Mouse (Mus musculus) neural tube, embryonic 15.5 days (tissue): Measurements from ENCODE around the gene Acvrl1. TPM values are rescaled to one million over a fixed set of nuclear protein-coding genes. Genes with fewer than 3 reads are reported as not detected.

ENCODE experiments used
- ATAC-seq: fragments of 200-750 bp; cut with Nextera tagmentation; 2 replicates; pipeline ENCODE4 v1.8.0; 2017; ENCODE audit warnings: mild to moderate bottlenecking, moderate TSS enrichment, moderate library complexity; ENCODE audit not compliant: low FRiP score
- H3K27ac ChIP-seq: fragments of 300-500 bp; sonication (generic); replicated peaks from 2 replicates; pipeline ENCODE4 v1.5.1; 2015; ENCODE audit warnings: mild to moderate bottlenecking, inconsistent platforms
- H3K27me3 ChIP-seq: fragments of 300-500 bp; sonication (generic); replicated peaks from 2 replicates; pipeline ENCODE4 v1.6.1; 2015; ENCODE audit warnings: inconsistent platforms
- H3K36me3 ChIP-seq: fragments of 300-500 bp; sonication (generic); 2 replicates; pipeline ENCODE4 v1.6.1; 2015; ENCODE audit warnings: inconsistent platforms
- H3K4me1 ChIP-seq: fragments of 300-500 bp; sonication (generic); 2 replicates; pipeline ENCODE4 v1.6.1; 2015; ENCODE audit warnings: inconsistent platforms
- H3K4me2 ChIP-seq: fragments of 300-500 bp; sonication (generic); 2 replicates; pipeline ENCODE4 v1.6.1; 2015; ENCODE audit warnings: inconsistent platforms, mild to moderate bottlenecking, moderate library complexity
- H3K4me3 ChIP-seq: fragments of 300-500 bp; sonication (generic); replicated peaks from 2 replicates; pipeline ENCODE4 v1.5.1; 2015; ENCODE audit warnings: mild to moderate bottlenecking, inconsistent platforms
- H3K9ac ChIP-seq: fragments of 300-500 bp; sonication (generic); replicated peaks from 2 replicates; pipeline ENCODE4 v1.6.1; 2015; ENCODE audit warnings: mild to moderate bottlenecking, inconsistent platforms
- H3K9me3 ChIP-seq: fragments of 300-500 bp; sonication (generic); replicated peaks from 2 replicates; pipeline ENCODE4 v1.6.1; 2016; ENCODE audit warnings: inconsistent platforms
- WGBS: fragments of 180-500 bp; shearing (Covaris S2); methylation state at CpG from one replicate; pipeline ENCODE4 v1.1.7; 2015; ENCODE audit warnings: mixed read lengths; 5-methylcytosine and 5-hydroxymethylcytosine counted together
- microRNA-seq: library from miRNA; unstranded; fragments of <30 nt; microRNA quantifications from one replicate; pipeline ENCODE4, GENCODE M21; 2017
- polyA plus RNA-seq: library from polyadenylated mRNA; unstranded; fragments of >200 nt; fragmentation: Nextera tagmentation; extraction: Ambion mirVana; gene quantifications from 2 replicates; pipeline ENCODE4 v1.2.1, GENCODE M21; 2015

Gene Acvrl1
- polyA plus RNA-seq, 1 experiment from 2014 or later, result 9.5 TPM

DNA sequence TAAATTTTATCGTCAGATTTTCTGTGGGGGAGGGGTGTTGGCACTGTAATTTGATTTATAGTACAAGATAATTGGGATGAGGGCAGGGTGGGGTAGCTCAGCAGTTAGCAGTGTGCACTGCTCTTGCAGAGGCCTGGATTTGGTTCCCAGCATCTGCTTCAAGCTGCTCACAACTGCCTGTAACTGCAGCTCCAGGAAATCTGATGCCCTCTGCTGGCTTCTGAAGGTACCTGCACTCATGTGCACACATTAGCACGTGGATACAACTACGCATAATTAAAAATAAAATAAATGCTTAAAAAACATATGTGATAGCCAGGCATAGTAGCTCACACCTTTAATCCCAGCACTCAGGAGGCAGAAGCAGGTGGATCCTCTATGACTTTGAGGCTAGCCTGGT lies 57.2 kb downstream of the Acvrl1 start:
- WGBS, result 95% methylated on average over 3 of the region's 3 CpGs
- Histone ChIP-seq H3K9me3 (no peaks in the 10 kb centered on the region), H3K4me3 (no peak overlapping the region), H3K9ac (no peak overlapping the region), H3K27ac (no peak overlapping the region), H3K27me3 (no peaks in the 10 kb centered on the region), H3K4me2 (no peak overlapping the region), H3K36me3 (no peaks in the 10 kb centered on the region), H3K4me1 (peaks cover 42% of the 10 kb centered on the region)
- ATAC-seq, result no peak

DNA sequence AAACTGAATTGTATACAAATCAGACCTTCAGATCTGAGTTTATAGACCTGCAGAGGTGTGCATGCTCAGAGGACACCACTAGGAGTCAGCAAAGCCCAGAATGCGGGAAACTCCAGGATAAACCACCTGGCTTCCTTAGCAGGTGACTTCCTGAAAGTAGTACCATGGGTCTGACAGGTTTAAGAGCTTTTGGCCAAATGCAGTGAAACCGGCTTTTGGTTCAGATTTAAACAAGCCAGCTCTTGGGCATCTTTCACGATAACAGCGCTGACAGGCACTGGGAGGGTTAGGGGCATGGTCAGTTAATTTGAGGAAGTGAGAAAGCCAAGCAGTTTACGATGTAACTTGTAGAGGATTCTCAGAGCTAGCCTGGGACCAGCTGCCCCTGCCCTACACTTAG lies 59.6 kb downstream of the Acvrl1 start:
- no peaks in the 10 kb centered on the region for H3K9me3 ChIP-seq
- no peak overlapping the region for H3K9ac ChIP-seq
- H3K36me3 ChIP-seq, result no peaks in the 10 kb centered on the region
- peaks cover 45% of the 10 kb centered on the region for H3K4me1 ChIP-seq
- H3K4me2 ChIP-seq, result no peak overlapping the region
- WGBS, result 72% methylated on average over 5 of the region's 5 CpGs
- no peak overlapping the region for H3K27ac ChIP-seq
- ATAC-seq, result no peak
- H3K27me3 ChIP-seq, result no peaks in the 10 kb centered on the region
- no peak overlapping the region for H3K4me3 ChIP-seq

DNA sequence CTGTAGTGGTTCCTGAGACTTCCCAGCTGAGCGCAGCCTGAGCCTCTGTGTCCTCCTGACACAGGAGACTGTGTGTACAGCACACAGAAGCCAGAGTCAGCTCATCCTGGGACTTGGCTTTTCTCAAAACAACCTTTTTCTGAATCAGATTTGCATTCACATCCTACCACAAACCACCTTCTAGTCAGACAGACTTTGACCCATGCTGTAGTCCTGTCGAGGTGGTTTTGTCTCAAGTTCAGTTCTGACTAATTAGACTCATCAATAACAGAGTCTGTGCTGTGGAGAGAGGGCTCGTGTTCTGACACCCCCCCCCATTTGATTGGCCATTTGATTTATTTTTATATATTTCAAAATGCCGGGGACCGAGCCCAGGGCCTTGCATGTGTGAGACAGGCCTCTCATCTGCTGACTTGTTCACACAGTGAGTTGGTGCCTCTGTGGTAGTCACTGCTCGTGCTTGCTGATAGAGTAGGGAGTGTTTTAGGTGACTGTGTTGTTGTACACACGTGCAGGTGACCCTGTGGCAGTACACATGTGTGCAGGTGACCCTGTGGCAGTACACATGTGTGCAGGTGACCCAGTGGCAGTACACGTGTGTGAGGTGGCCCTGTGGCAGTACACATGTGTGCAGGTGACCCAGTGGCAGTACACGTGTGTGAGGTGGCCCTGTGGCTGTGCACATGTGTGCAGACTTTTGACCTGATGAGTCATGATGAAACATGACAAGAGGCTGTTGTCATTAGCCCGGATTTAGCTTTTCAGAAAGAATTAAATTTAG lies 61.8 kb downstream of the Acvrl1 start:
- no peaks in the 10 kb centered on the region for H3K9me3 ChIP-seq
- H3K4me2 ChIP-seq, result no peak overlapping the region
- no peak overlapping the region for H3K9ac ChIP-seq
- no peak overlapping the region for H3K27ac ChIP-seq
- no peak overlapping the region for H3K4me3 ChIP-seq
- WGBS, result 69% methylated on average over 10 of the region's 10 CpGs
- no peak for ATAC-seq
- peaks cover 14% of the 10 kb centered on the region for H3K36me3 ChIP-seq
- no peaks in the 10 kb centered on the region for H3K27me3 ChIP-seq
- peaks cover 48% of the 10 kb centered on the region for H3K4me1 ChIP-seq

DNA sequence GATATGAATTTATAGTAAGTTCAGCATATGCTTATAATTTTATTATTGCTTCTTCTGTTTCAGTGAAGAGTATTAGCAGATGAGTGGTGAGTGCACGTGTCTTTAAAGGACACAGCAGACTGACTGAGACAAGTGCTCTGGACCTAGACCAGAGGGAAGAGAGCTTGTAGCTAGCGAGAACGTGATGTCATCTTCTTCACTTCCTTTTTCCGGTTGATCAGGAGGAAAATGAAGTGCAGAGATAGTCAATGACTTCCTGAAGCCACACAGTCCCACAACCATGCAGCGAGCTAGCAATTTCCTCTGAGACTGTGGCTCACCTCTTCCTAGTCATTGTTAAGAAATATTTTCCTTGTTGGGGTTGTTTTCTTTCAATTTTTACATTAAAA lies 62.4 kb downstream of the Acvrl1 start:
- no peaks in the 10 kb centered on the region for H3K27me3 ChIP-seq
- no peak overlapping the region for H3K4me3 ChIP-seq
- no peak overlapping the region for H3K9ac ChIP-seq
- no peak overlapping the region; the same call in 1 of the 2 replicates for H3K27ac ChIP-seq
- peaks cover 48% of the 10 kb centered on the region for H3K4me1 ChIP-seq
- no peak for ATAC-seq
- no peak overlapping the region for H3K4me2 ChIP-seq
- H3K9me3 ChIP-seq, result no peaks in the 10 kb centered on the region
- WGBS, result 72% methylated on average over 5 of the region's 5 CpGs
- peaks cover 20% of the 10 kb centered on the region for H3K36me3 ChIP-seq

DNA sequence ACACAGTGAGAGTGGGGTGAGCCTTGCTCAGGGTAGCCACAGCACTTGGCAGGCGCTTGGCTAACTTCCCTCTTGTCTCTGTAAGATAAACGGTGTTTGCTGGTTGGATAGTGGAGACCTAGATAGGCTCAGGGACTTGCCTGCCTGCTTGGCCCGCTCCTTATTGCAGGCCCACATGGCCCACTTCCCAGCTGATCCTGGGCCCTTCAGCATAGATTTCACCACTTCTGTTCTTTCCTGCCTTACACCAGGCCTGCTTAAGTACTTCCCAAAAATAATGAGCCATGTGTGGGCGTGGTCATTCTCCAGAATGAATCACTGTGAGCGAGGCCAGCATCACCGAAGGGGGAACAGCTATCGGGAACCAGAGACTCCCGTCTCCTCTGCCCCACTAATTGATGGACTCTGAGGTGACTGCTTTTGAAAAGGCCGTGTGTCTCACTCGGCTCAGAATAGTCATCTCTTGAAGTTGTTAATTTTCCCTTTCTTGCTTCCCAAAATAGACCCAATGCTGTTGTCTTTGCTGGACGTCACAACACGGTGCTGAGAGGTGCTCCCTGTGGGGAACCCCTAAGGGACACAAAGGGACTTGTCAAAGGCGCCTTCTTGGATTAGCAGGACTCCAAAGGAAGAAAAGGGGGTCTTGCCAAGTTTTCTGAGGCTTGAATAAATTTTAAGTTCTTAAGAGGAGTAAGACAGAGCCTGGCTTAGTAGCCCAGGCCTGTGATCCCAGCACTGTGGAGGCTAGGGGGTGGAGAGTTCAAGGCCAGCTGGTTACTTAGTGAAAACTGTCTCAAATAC lies 63.3 kb downstream of the Acvrl1 start:
- H3K9me3 ChIP-seq, result no peaks in the 10 kb centered on the region
- no peak overlapping the region for H3K9ac ChIP-seq
- WGBS, result 24% methylated on average over 13 of the region's 13 CpGs
- H3K27me3 ChIP-seq, result no peaks in the 10 kb centered on the region
- H3K4me2 ChIP-seq, result no peak overlapping the region
- peaks cover 29% of the 10 kb centered on the region for H3K36me3 ChIP-seq
- peak overlapping the region; percentile 6 for H3K27ac ChIP-seq
- ATAC-seq, result peak; percentile 24; the same call in 1 of the 2 replicates
- H3K4me1 ChIP-seq, result peaks cover 48% of the 10 kb centered on the region
- no peak overlapping the region for H3K4me3 ChIP-seq

DNA sequence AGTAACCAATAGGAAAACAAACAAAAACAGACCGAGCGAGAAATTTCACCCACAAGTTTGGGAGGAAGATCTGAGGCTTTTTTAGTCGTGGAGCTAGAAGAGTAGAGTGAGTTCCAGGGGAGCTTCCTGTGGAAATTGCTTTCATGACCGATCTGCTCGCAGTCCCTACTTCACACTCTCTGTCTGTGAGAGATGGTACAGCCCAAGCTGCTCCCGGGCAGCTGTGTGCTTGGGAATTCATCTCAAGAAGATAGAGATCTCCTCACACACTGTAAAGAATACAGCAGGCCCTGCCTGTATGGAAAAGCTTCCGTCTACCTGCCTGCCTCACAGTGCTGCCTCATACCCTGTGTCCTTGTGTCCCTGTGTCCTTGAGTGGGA lies 63.9 kb downstream of the Acvrl1 start:
- H3K36me3 ChIP-seq, result peaks cover 33% of the 10 kb centered on the region
- no peaks in the 10 kb centered on the region for H3K9me3 ChIP-seq
- no peak overlapping the region for H3K4me2 ChIP-seq
- 63% methylated on average over 7 of the region's 7 CpGs for WGBS
- no peak overlapping the region for H3K9ac ChIP-seq
- H3K4me3 ChIP-seq, result no peak overlapping the region
- H3K4me1 ChIP-seq, result peaks cover 48% of the 10 kb centered on the region
- H3K27ac ChIP-seq, result peak overlapping the region; percentile 6; the same call in 1 of the 2 replicates
- H3K27me3 ChIP-seq, result no peaks in the 10 kb centered on the region
- ATAC-seq, result no peak

DNA sequence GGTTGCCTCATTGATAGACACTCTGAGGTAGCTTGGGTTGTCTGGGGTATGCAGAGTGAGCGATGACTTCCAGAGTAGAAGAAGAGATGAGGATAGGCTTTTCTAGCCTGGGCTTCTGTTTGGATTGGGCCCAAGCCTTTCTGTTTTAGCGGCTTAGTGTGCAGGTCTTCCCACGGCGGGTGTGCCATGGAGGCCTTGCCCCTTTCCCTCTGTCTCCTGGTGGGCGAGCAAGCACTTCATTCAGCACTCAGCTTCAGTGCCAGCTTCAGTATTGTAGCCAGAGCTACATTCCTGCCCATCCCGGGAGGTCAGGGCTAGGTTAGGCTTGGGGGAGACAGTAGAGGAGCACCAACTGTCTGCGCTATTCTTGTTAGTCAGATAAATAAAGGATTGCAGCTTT lies 64.3 kb downstream of the Acvrl1 start:
- WGBS, result 88% methylated on average over 7 of the region's 7 CpGs
- Histone ChIP-seq H3K9me3 (no peaks in the 10 kb centered on the region), H3K27me3 (no peaks in the 10 kb centered on the region), H3K4me2 (no peak overlapping the region), H3K36me3 (peaks cover 34% of the 10 kb centered on the region), H3K27ac (no peak overlapping the region; the same call in 1 of the 2 replicates), H3K9ac (no peak overlapping the region), H3K4me3 (no peak overlapping the region), H3K4me1 (peaks cover 48% of the 10 kb centered on the region)
- no peak for ATAC-seq

DNA sequence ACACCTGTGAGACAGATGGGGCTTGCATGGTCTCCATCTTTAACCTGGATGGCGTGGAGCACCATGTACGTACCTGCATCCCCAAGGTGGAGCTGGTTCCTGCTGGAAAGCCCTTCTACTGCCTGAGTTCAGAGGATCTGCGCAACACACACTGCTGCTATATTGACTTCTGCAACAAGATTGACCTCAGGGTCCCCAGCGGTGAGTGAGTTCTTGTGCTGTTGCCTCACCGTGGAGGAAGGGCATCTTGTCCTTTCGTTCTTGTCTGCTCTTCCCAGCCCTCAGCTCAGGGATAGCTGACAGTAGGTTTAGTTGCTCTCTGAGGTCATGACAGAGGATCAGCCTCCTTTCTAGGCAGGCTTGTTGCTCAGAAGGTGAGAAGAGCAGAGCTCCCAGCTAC lies 65.6 kb downstream of the Acvrl1 start:
- no peaks in the 10 kb centered on the region for H3K9me3 ChIP-seq
- H3K4me1 ChIP-seq, result peaks cover 44% of the 10 kb centered on the region
- 96% methylated on average over 6 of the region's 6 CpGs for WGBS
- H3K9ac ChIP-seq, result no peak overlapping the region
- no peaks in the 10 kb centered on the region for H3K27me3 ChIP-seq
- H3K4me3 ChIP-seq, result no peak overlapping the region
- no peak overlapping the region for H3K4me2 ChIP-seq
- no peak for ATAC-seq
- no peak overlapping the region for H3K27ac ChIP-seq
- H3K36me3 ChIP-seq, result peaks cover 39% of the 10 kb centered on the region

Small RNA genes lying within 50 kb of the gene (microRNA-seq; reads per million reads assigned to microRNA genes)
- 1.6 reads per million for gene Mir6962

Other genes starting within 250 kb of the Acvrl1 start
- 0.14 TPM in 1 of 2 replicates, not detected in the other for gene Gm47841, start 81.1 kb upstream of the Acvrl1 start, polyA plus RNA-seq
- gene Fignl2, start 50.0 kb upstream of the Acvrl1 start, polyA plus RNA-seq, result 0.20 and 0.22 TPM in 2 replicates
- not detected in 2 replicates for gene Ankrd33, start 12.8 kb upstream of the Acvrl1 start, polyA plus RNA-seq
- 19.3 and 23.1 TPM in 2 replicates for gene Acvr1b, start 45.5 kb downstream of the Acvrl1 start, polyA plus RNA-seq
- 2.2 and 2.5 TPM in 2 replicates for gene Grasp, start 95.7 kb downstream of the Acvrl1 start, polyA plus RNA-seq
- gene Nr4a1, start 125.7 kb downstream of the Acvrl1 start, polyA plus RNA-seq, result 7.9 and 10.6 TPM in 2 replicates
- 77.2 TPM in 2 replicates for gene Atg101, start 155.8 kb downstream of the Acvrl1 start, polyA plus RNA-seq
- 0.44 and 0.63 TPM in 2 replicates for gene 6030408B16Rik, start 164.7 kb downstream of the Acvrl1 start, polyA plus RNA-seq
- 0.12 and 0.41 TPM in 2 replicates for gene Krt80, start 241.6 kb downstream of the Acvrl1 start, polyA plus RNA-seq